Mouse (Mus musculus) cerebellum, postnatal 36 days (tissue): ENCODE data around the gene F3.
A peak's percentile ranks its signal among the peaks of the same experiment; 100 is the strongest.
"Not testable (repeated sequence)": the region's sequence is repeated elsewhere in the genome, so short reads cannot be mapped to it uniquely, and the experiment has no call there.

ENCODE experiments used
- DNase-seq, 2 experiments: peaks; one replicate each; pipeline ENCODE4 v3.0.0; 2021 to 2022; ENCODE audit warnings: mixed read lengths in 2 of 2

Gene F3

DNA sequence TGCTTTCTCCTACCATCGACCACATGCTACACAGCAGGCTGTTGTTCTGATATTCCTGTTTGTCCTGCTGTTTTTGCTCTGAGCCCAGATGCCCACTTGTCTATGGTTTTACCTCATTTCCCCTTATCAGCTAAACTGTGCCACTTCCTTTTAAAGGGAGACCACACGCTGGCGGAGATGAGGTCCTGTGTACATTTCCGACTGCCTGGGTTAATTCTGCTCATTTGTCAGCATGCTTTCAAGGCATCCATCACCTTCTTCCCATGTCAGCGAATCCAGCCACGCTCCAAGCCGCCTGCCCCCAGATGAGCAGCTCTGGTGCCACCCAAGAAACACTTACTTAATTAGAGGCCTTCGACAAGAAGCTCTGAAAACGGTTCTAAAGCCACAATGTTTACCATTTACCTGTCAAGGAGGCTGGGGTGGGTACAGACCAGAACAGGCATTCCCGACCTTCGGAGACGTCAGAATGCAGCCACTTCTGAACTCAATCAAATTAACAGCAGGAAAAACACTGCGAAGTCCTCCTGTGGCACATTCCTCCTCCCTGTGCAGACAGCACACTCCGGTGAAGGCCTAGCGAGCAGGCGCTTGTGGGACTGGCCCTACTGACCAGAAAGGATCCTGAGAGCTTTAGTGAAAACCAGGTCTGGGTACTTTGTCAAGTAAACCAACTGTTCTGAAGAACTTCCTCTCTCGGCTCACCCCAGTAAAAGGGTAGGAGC lies 16.3 kb downstream of the F3 start:
- no peak for DNase-seq

DNA sequence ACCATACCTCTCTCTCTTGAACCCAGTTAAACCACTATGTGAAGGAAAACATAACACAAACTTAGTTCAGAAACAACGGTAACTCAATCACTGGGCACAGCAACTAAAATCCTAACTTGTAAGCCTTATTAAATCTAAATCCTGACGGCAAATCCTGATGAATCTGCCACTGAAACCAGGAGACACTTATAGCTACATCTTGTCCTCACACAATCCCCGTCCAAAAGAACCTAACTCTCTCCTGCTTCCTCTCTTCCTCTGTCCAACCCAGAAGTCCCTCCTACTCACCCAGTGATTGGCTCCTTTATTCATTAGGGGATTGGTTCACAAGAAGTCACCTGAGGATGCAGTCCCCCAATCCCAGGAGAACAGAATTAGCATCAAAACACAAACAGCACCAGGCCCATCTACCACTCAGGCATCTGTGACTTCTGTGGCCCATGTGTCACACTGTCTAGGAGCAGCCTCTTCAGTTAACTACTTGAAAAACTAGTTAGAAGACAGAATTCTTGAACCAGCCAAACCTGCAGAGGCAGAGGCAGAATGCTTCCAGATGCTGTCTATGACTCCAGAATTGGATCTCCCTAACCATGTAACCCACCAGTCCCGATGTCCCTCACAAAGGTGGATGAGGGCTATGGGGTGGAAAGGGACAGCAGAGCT lies 18.0 kb downstream of the F3 start:
- not testable (repeated sequence) for DNase-seq

DNA sequence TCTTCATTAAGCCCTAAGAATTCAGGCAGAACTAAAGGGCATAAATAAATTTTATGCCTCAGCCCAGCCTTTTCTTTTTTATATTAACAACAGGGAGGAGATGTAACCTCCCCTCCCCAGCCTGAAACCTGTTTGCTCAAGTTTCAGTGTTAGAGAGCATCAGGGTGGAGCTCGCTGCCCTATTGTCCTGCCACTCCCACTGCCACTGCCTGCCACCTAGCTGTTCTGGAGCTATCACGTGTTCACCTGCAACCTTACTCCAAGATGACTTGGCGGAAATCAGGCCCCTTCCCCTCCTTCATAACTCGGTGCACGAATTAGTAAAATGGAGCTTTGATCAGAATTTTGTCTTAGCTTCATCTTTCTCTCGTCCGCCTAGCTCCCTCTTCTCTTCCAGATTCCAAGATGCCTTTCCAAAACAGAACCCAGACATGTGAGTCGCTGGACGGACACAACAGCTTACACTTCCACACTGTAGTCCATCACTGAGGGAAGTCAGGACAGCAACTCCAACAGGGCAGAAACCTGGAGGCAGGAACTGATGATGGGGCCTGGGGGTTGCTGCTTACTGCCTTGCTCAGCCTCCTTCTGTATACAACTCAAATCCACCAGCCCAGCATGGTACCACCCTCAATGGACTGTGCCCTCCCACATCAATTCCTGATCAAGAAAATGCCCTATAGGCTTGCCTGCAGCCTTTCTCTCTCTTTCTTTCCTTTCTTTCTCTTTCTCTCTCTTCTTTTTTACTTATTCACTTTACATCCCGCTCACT lies 31.2 kb downstream of the F3 start:
- DNase-seq, result not testable (repeated sequence)

DNA sequence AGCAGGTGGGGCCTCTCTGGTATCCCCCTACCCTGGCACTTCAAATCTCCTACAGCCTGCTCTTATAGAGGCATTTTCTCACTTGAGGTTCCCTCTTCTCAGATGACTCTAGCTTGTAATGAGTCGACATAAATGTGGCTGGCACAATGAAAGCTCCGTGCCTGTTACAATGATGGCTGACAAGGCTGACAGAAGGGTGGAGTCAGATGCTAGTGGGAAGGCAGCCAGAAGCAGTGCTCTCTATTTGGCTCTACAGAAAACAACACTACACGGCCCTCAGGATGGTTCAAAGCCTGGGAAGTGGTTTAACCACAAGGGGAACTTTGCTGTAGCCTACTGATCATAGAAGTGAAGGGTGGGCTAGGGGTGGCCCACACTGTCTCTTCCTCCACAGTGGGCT lies 31.8 kb downstream of the F3 start:
- DNase-seq, result no peak

DNA sequence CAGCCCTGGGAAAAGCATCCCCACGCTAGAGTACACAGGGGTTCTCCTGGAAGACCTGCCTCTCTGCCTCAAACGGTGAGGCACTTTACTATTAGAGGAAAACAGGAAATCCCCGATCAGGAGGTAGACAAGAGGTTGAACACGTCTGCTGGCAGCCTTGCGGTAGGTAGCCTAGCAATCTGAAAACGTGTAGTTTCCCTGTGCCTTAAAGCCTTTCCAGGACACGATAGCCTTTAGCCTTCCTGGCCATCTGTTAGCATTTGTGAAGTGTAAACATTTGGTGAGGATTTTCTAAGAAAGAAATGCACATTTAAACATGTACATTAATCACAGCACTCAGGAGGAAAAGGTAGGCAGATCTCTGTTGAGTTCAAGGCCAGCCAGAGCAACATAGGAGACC lies 35.0 kb downstream of the F3 start:
- no peak for DNase-seq

DNA sequence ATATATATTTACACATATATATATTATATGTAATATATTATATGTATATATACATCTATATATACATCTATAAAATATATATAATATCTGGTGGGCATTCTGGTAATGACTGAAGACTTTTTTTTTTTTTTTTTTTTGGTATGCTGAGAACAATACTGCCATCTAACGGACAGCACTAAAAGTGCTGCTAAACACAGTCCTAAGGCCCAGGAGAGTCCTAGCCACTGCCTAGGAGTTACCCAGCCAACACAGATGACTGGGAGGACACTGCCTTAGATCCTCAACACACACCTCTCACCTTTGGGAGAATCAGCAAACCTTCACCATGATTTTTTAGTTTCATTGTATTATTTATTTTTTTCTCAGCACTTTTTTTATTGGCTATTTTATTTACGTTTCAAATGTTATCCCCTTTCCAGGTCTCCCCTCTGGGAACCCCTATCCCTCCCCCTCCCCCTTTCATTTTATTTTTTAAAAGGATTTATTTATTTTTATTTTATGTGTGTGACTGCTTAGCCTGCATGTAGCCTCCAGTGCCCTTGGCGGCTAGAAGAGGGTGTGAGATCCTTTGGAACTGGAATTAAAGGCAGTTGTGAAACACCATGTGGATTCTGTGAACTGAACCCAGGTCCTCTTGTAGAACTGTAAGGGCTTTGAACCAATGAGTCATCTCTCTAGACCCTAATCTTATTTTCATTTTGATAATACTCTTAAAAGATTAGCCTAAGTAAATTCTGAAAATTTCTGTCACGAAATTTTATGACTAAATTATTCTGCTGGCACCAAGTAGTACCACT lies 38.9 kb downstream of the F3 start:
- DNase-seq, result no peak

DNA sequence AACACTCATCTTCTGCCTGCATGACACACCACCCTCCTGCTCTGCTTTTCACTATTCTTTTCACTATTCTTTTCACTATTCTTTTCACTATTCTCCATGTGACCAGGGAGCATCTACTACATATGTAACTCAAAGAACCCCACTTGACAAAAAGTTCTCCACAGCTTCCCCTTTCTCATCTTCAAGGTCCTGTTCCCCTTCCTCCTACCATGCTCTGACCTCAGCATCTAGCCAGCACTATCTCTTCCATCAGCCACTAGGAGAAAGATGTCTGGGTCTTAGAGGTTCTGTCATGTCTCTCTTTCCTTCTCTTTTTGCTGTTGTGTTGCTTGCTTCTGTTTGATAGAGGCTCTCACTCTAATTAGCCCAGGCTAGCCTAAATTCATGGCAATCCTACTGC lies 42.7 kb downstream of the F3 start:
- no peak for DNase-seq

DNA sequence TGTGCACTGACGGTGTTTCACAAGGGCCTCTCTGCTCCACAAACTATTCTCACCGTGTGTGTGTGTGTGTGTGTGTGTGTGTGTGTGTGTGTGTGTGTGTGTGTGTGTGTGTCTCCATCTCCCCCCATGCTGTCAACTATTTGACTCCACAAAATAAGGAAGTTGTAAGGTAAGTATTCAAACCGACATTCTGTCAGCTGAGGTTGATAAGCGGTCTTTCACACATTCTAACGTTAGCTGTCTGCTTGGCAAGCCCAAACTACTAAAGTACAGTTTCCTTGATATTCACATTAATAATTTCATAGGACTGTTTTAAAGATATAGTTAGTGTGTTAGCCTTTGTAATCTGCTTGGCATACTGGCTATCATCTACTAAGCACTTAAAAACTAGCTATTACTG lies 43.5 kb downstream of the F3 start:
- no peak for DNase-seq

DNA sequence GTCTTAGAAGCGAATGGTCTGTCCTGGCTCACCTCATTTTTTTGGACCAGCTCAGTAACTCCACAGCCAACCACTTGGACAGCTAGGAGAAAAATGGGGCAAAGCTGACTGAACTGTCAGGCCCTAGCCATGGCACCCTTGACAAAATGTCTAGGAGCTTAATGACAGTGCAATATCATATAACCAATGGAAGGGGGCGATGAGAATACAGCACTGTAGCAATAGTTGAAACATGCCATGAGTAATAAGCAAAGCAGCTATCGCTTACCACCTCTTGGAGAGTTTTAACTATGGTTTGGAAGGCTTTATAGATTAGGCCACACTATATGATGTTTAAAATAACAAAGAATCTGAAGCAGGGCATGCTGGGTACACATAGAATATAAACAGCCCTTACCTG lies 45.4 kb downstream of the F3 start:
- DNase-seq, result no peak

DNA sequence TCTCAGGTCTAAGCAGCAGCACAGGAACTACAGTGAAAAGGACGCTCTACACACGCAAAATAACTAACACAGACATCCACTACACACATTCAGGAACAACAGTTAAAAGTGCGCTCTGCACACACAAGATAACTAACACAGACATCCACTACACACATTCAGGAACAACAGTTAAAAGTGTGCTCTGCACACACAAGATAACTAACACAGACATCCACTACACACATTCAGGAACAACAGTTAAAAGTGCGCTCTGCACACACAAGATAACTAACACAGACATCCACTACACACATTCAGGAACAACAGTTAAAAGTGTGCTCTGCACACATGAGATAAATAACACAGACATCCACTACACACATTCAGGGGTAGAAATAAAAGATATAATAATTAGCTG lies 50.0 kb downstream of the F3 start:
- not testable (repeated sequence) for DNase-seq

DNA sequence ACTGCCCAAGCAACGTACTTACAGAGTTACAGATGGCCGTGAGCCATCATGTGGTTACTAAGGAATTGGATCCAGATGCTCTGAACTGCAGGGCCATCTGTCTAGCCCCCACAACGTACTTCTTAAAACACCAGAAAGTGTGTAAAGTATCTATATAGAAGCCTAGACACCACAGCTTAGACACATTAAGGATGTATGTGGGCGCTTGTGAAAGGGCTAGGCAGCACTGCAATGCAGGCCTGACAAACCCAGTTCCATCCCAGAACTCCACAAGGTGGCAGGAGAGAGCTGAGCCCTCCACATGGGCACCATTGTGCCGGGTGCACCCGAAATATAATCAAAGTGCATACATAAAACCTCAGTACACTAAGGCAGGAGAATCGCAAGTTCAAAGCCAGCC lies 54.6 kb downstream of the F3 start:
- DNase-seq, result peak; percentile 36 to 41

DNA sequence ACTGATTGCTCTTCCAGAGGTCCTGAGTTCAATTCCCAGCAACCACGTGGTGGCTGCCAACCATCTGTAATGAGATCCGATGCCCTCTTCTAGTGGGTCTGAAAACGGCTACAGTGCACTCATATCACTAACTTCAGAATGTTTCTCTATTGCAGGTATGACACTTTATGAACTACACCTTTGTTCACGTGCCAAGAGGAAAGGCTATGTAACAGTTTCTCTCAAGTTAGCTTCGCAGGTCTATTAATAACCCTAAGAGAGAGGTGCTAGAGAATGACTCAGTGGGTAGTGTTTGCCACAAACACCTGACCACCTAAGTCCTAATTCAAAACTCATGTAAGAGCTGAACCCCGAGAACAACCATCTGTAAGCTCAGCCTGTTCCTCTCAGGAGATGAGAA lies 59.7 kb downstream of the F3 start:
- no peak for DNase-seq
